In genomic region chr7:49430808-49431207, GRCm38 (mm10) we compare ENCODE assay signal across 17 mouse cellular contexts.
DNase-seq lines count a peak whose midpoint lies in the region; ATAC-seq and TF ChIP-seq lines count a peak whose summit lies in the region.
"Had no signal": no experiment of that assay in that cellular context is flagged by ENCODE, and none has a peak within 500 bp of the region (broad histone marks: within the 10 kb centered on the region; RNA-seq: fewer than 3 reads in every experiment).

No protein-coding gene starts in this region.

- 0 out of 2 replicates have a peak, but pooled peaks cover 6% of the 10 kb centered on the region for H3K4me1 ChIP-seq in hindbrain, embryonic 13.5 days (replicated peaks)
- H3K4me1 ChIP-seq in hindbrain, embryonic 14.5 days (replicated peaks; ENCODE audit: control insufficient read depth, insufficient read depth, low read length), result no peaks in the 10 kb centered on the region
- peaks cover 6% of the 10 kb centered on the region for H3K4me1 ChIP-seq in lung, embryonic 14.5 days (ENCODE audit: insufficient read depth)
- H3K4me1 ChIP-seq: limb, embryonic 12.5 days had no signal

- 91% methylated on average over 7 of the region's 7 CpGs for WGBS in hindbrain, embryonic 13.5 days
- 84% methylated on average over 7 of the region's 7 CpGs for WGBS in hindbrain, embryonic 14.5 days
- 72% methylated on average over 7 of the region's 7 CpGs for WGBS in lung, embryonic 14.5 days

- no peaks in the 10 kb centered on the region for H3K27me3 ChIP-seq in hindbrain, embryonic 13.5 days
- no peaks in the 10 kb centered on the region for H3K27me3 ChIP-seq in hindbrain, embryonic 14.5 days (ENCODE audit: control insufficient read depth, insufficient read depth, low read length)
- no peaks in the 10 kb centered on the region for H3K27me3 ChIP-seq in lung, embryonic 14.5 days (ENCODE audit: insufficient read depth, low read length)
- H3K27me3 ChIP-seq: limb, embryonic 12.5 days; stomach, embryonic 15.5 days had no signal

- DNase-seq in cerebellum, postnatal 14 days, result peak; percentile 48 to 54
- DNase-seq in cerebellum, adult 9-10 months, result no peak
- DNase-seq in hindbrain, embryonic 14.5 days (ENCODE audit: low spot score), result no peak
- no peak for DNase-seq in lung, embryonic 14.5 days
- DNase-seq in lung, postnatal 25 days (ENCODE audit: low spot score), result no peak
- peak; percentile 38 to 41 for DNase-seq in heart, postnatal 36 days
- DNase-seq: B cell, adult 2 months; cerebellum, adult 8-10 months; lung, postnatal 14 days; midbrain, embryonic 14.5 days; thymus, postnatal 36 days had no signal

- no peaks in the 10 kb centered on the region for H3K36me3 ChIP-seq in hindbrain, embryonic 13.5 days
- no peaks in the 10 kb centered on the region for H3K36me3 ChIP-seq in hindbrain, embryonic 14.5 days (replicated peaks; ENCODE audit: control insufficient read depth, insufficient read depth)
- H3K36me3 ChIP-seq in lung, embryonic 14.5 days (ENCODE audit: insufficient read depth), result no peaks in the 10 kb centered on the region
- H3K36me3 ChIP-seq: G1E; limb, embryonic 12.5 days; stomach, embryonic 15.5 days had no signal

- no peaks in the 10 kb centered on the region for H3K9me3 ChIP-seq in hindbrain, embryonic 13.5 days
- no peaks in the 10 kb centered on the region for H3K9me3 ChIP-seq in hindbrain, embryonic 14.5 days (ENCODE audit: control insufficient read depth, low read length)
- no peaks in the 10 kb centered on the region for H3K9me3 ChIP-seq in lung, embryonic 14.5 days (ENCODE audit: low read depth, low read length)
- H3K9me3 ChIP-seq: limb, embryonic 12.5 days; stomach, embryonic 15.5 days had no signal

- no peak overlapping the region for H3K27ac ChIP-seq in hindbrain, embryonic 13.5 days
- no peak overlapping the region for H3K27ac ChIP-seq in hindbrain, embryonic 14.5 days
- H3K27ac ChIP-seq in lung, embryonic 14.5 days (ENCODE audit: low read depth), result no peak overlapping the region
- H3K27ac ChIP-seq: kidney, postnatal 0 days; limb, embryonic 12.5 days; stomach, embryonic 15.5 days had no signal

- intact Hi-C loops in heart, postnatal 36 days (cut with DNase I), result no loop called here

- H3K4me2 ChIP-seq in hindbrain, embryonic 13.5 days, result no peak overlapping the region
- no peak overlapping the region for H3K4me2 ChIP-seq in hindbrain, embryonic 14.5 days (replicated peaks)
- no peak overlapping the region for H3K4me2 ChIP-seq in lung, embryonic 14.5 days
- H3K4me2 ChIP-seq: limb, embryonic 12.5 days; stomach, embryonic 15.5 days had no signal

- H3K4me3 ChIP-seq in hindbrain, embryonic 13.5 days, result no peak overlapping the region
- no peak overlapping the region for H3K4me3 ChIP-seq in hindbrain, embryonic 14.5 days (replicated peaks; ENCODE audit: low read length)
- H3K4me3 ChIP-seq in lung, embryonic 14.5 days (ENCODE audit: low read depth, low read length), result no peak overlapping the region
- H3K4me3 ChIP-seq: limb, embryonic 12.5 days; stomach, embryonic 15.5 days had no signal

- H3K9ac ChIP-seq in hindbrain, embryonic 13.5 days, result no peak overlapping the region
- H3K9ac ChIP-seq in hindbrain, embryonic 14.5 days, result no peak overlapping the region
- no peak overlapping the region for H3K9ac ChIP-seq in lung, embryonic 14.5 days
- H3K9ac ChIP-seq: limb, embryonic 12.5 days; stomach, embryonic 15.5 days had no signal

- peak; percentile 17; the same call in 1 of the 2 replicates for TF ChIP-seq CTCF in lung, embryonic 14.5 days (IDR thresholded peaks at IDR 0.05; ENCODE audit: low read depth)

- 0 out of 2 replicates have a peak, but pooled peaks have one; percentile 14 for ATAC-seq in hindbrain, embryonic 13.5 days (ENCODE audit: low FRiP score)
- no peak for ATAC-seq in hindbrain, embryonic 14.5 days (ENCODE audit: low FRiP score)
- no peak for ATAC-seq in lung, embryonic 14.5 days (ENCODE audit: insufficient read depth)
- ATAC-seq in inflammation-experienced regulatory T-cells, adult 6 months, result no peak

Comparison
In these comparisons a context has a peak if more than half of its experiments do, and no peak if none do; other contexts are left out.
1. DNase-seq: peak in cerebellum, postnatal 14 days (2 of 2) and heart, postnatal 36 days (2 of 2); none in cerebellum, adult 9-10 months (single experiment), hindbrain, embryonic 14.5 days (single experiment), lung, embryonic 14.5 days (single experiment) and lung, postnatal 25 days (single experiment).